Mouse (Mus musculus) hindbrain, embryonic 12.5 days (tissue): ENCODE data around the gene Cdpf1. TPM values are rescaled to one million over a fixed set of nuclear protein-coding genes. Genes with fewer than 3 reads are reported as not detected.

Experiments
- ATAC-seq: fragments of 200-750 bp; cut with Nextera tagmentation; 2 replicates; pipeline ENCODE4 v1.8.0; 2017; ENCODE audit warnings: moderate TSS enrichment; ENCODE audit not compliant: low FRiP score
- H3K27ac ChIP-seq: fragments of 300-500 bp; sonication (generic); 2 replicates; pipeline ENCODE4 v1.5.1; 2016; ENCODE audit warnings: mild to moderate bottlenecking
- H3K27me3 ChIP-seq: fragments of 300-500 bp; sonication (generic); 2 replicates; pipeline ENCODE4 v1.6.1; 2016; ENCODE audit warnings: mild to moderate bottlenecking
- H3K36me3 ChIP-seq: fragments of 300-500 bp; sonication (generic); 2 replicates; pipeline ENCODE4 v1.6.1; 2016; ENCODE audit warnings: mild to moderate bottlenecking
- H3K4me1 ChIP-seq: fragments of 300-500 bp; sonication (generic); 2 replicates; pipeline ENCODE4 v1.6.1; 2016
- H3K4me2 ChIP-seq: fragments of 300-500 bp; sonication (generic); replicated peaks from 2 replicates; pipeline ENCODE4 v1.6.1; 2016; ENCODE audit warnings: mild to moderate bottlenecking
- H3K4me3 ChIP-seq: fragments of 300-500 bp; sonication (generic); 2 replicates; pipeline ENCODE4 v1.5.1; 2016; ENCODE audit warnings: mild to moderate bottlenecking
- H3K9ac ChIP-seq: fragments of 300-500 bp; sonication (generic); 2 replicates; pipeline ENCODE4 v1.6.1; 2016; ENCODE audit warnings: mild to moderate bottlenecking, moderate library complexity
- H3K9me3 ChIP-seq: fragments of 300-500 bp; sonication (generic); replicated peaks from 2 replicates; pipeline ENCODE4 v1.6.1; 2016; ENCODE audit warnings: mild to moderate bottlenecking
- WGBS: fragments of 180-500 bp; shearing (Covaris S2); methylation state at CpG from one replicate; pipeline ENCODE4 v1.1.7; 2016; 5-methylcytosine and 5-hydroxymethylcytosine counted together
- polyA plus RNA-seq: library from polyadenylated mRNA; unstranded; fragments of >200 nt; fragmentation: Nextera tagmentation; extraction: Ambion mirVana; gene quantifications from 2 replicates; pipeline ENCODE4 v1.2.1, GENCODE M21; 2016

Gene Cdpf1
- polyA plus RNA-seq = 16.8 and 17.8 TPM in 2 replicates

- Histone ChIP-seq H3K4me3 (peak within 1 kb of the TSS; percentile 70), H3K27ac (peak within 1 kb of the TSS; percentile 87), H3K36me3 (no peaks in the 10 kb centered on the region), H3K27me3 (no peaks in the 10 kb centered on the region), H3K4me2 (peak within 1 kb of the TSS; percentile 86), H3K4me1 (peaks cover 11% of the 10 kb centered on the region), H3K9me3 (no peaks in the 10 kb centered on the region), H3K9ac (peak within 1 kb of the TSS; percentile 75)
- 4% methylated on average over 36 of the region's 36 CpGs for WGBS
- ATAC-seq = peak; percentile 97
Measured at GRCm38 (mm10) chr15:85811535-85812277, at the start of gene Cdpf1. Gene Cdpf1, minus strand, starts transcription at chr15:85811697.

- peak; percentile 98 for ATAC-seq
- under 1% methylated on average over 42 of the region's 42 CpGs for WGBS
- Histone ChIP-seq H3K9me3 (no peaks in the 10 kb centered on the region), H3K4me2 (peak within 1 kb of the TSS; percentile 87), H3K27me3 (no peaks in the 10 kb centered on the region), H3K4me3 (peak within 1 kb of the TSS; percentile 75), H3K9ac (peak within 1 kb of the TSS; percentile 79), H3K4me1 (peaks cover 27% of the 10 kb centered on the region), H3K27ac (peak within 1 kb of the TSS; percentile 75), H3K36me3 (peaks cover 25% of the 10 kb centered on the region)
Measured at GRCm38 (mm10) chr15:85859490-85860031, 48.1 kb upstream of the Cdpf1 start, which contains the start of gene Gtse1. Gene Gtse1, plus strand, starts transcription at chr15:85859745.

DNA sequence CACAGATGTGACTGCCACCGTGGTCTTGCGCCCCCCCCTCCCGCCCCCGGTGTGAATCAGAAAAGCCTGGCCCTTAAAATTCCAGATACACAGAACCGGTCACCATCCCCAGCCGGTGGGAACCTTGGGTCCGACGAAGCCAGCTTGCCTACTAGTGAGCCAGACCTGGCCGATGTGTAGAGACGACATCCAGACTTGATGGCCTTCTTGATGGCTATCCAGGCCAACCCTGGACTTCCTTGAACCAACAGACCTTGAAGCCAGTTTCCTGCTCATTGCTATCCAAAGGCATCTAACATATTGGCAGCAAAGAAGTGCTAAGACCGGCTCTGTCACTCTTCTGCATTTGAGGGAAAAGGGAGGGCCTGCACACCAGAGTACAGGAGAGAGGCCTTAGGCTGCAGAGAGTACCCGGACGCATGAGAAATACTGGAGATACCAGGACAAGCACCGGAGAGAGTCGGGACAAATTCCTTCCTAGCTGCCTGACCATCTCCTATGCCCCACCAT lies 47.5 kb upstream of the Cdpf1 start:
- H3K9ac ChIP-seq = peak overlapping the region; percentile 79
- peak overlapping the region; percentile 75 for H3K27ac ChIP-seq
- H3K4me1 ChIP-seq = peaks cover 27% of the 10 kb centered on the region
- no peaks in the 10 kb centered on the region for H3K9me3 ChIP-seq
- no peaks in the 10 kb centered on the region for H3K27me3 ChIP-seq
- peak; percentile 72 for ATAC-seq
- 10% methylated on average over 15 of the region's 15 CpGs for WGBS
- H3K4me2 ChIP-seq = peak overlapping the region; percentile 87
- peak overlapping the region; percentile 75 for H3K4me3 ChIP-seq
- H3K36me3 ChIP-seq = peaks cover 20% of the 10 kb centered on the region

DNA sequence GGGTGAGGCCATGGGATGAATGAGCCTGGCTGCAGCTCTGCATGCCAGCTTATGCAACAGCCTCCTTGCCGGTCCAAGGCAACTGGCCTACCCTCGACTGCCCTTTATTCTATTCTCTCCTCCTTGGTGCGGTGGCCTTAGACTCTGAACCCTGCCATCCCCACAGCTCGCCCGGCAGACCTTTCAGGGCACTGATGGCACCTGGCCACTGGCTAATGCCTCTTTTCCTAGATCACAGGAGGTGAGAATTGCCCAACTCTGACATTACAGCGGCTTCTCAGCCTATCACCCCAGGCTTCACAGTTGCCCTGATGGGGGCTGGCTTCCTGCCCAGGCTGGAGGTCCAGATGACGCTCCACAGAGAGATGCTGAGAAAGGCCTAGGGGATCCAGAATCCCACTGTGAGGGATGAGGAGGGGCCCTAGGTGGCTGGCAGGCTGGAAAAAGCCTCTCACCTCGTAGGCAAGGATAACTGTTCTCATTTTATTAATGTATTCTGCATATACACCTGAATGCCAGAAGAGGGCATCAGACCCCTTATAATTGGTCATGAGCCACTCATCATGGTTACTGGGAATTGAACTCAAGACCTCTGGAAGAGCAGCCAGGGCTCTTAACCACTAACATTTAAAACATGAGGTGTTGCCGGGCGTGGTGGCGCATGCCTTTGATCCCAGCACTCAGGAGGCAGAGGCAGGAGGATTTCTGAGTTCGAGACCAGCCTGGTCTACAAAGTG lies 40.3 kb upstream of the Cdpf1 start:
- no peaks in the 10 kb centered on the region for H3K27me3 ChIP-seq
- no peak overlapping the region for H3K4me2 ChIP-seq
- no peak for ATAC-seq
- H3K4me1 ChIP-seq = no peaks in the 10 kb centered on the region
- H3K4me3 ChIP-seq = no peak overlapping the region
- WGBS = 88% methylated on average over 12 of the region's 12 CpGs
- H3K9ac ChIP-seq = no peak overlapping the region
- no peaks in the 10 kb centered on the region for H3K9me3 ChIP-seq
- H3K27ac ChIP-seq = no peak overlapping the region
- H3K36me3 ChIP-seq = no peaks in the 10 kb centered on the region

- Histone ChIP-seq H3K4me2 (no peak overlapping the region), H3K4me3 (no peak overlapping the region), H3K4me1 (no peaks in the 10 kb centered on the region), H3K27ac (no peak overlapping the region), H3K9me3 (no peaks in the 10 kb centered on the region), H3K36me3 (no peaks in the 10 kb centered on the region), H3K9ac (no peak overlapping the region), H3K27me3 (no peaks in the 10 kb centered on the region)
- ATAC-seq = no peak
Measured at GRCm38 (mm10) chr15:85845071-85845470, 33.6 kb upstream of the Cdpf1 start.

GRCm38 (mm10) chr15:85841796-85842360 lies 30.4 kb upstream of the Cdpf1 start:
- no peaks in the 10 kb centered on the region for H3K27me3 ChIP-seq
- no peak overlapping the region for H3K4me2 ChIP-seq
- H3K4me3 ChIP-seq = no peak overlapping the region
- WGBS = 89% methylated on average over 5 of the region's 5 CpGs
- ATAC-seq = no peak
- H3K27ac ChIP-seq = no peak overlapping the region
- no peaks in the 10 kb centered on the region for H3K36me3 ChIP-seq
- no peaks in the 10 kb centered on the region for H3K9me3 ChIP-seq
- no peak overlapping the region for H3K9ac ChIP-seq
- H3K4me1 ChIP-seq = no peaks in the 10 kb centered on the region

DNA sequence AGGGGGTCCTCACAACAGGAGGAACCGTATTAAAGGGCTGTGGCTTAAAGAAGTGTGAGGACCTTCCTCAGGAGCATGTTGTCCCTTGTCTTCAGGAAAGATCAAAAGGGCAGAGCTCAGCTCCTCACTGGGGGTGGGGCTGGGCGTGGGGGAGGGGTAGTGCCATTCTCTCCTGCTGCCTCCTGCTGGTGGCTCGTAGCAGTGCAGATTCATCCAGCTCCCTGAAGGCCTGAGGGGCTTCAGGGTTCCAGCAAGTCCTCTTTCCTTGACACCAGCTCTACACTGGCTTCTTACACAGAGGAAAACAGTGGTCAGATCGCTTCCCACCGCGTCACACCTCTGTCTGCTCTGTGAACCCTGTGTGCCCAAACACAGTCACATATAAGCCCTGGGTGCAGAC lies 29.5 kb upstream of the Cdpf1 start:
- no peak overlapping the region for H3K9ac ChIP-seq
- H3K9me3 ChIP-seq = no peaks in the 10 kb centered on the region
- ATAC-seq = no peak
- no peaks in the 10 kb centered on the region for H3K27me3 ChIP-seq
- no peak overlapping the region for H3K27ac ChIP-seq
- no peak overlapping the region for H3K4me2 ChIP-seq
- no peaks in the 10 kb centered on the region for H3K4me1 ChIP-seq
- 40% methylated on average over 6 of the region's 6 CpGs for WGBS
- no peak overlapping the region for H3K4me3 ChIP-seq
- H3K36me3 ChIP-seq = no peaks in the 10 kb centered on the region

- WGBS = 93% methylated on average over 5 of the region's 5 CpGs
- no peak overlapping the region for H3K9ac ChIP-seq
- H3K4me1 ChIP-seq = peaks cover 8% of the 10 kb centered on the region
- no peaks in the 10 kb centered on the region for H3K27me3 ChIP-seq
- no peak overlapping the region for H3K27ac ChIP-seq
- no peak overlapping the region for H3K4me3 ChIP-seq
- no peaks in the 10 kb centered on the region for H3K9me3 ChIP-seq
- ATAC-seq = no peak
- no peaks in the 10 kb centered on the region for H3K36me3 ChIP-seq
- H3K4me2 ChIP-seq = no peak overlapping the region
Measured at GRCm38 (mm10) chr15:85836887-85837286, 25.4 kb upstream of the Cdpf1 start.

- H3K9ac ChIP-seq = no peak overlapping the region
- no peak for ATAC-seq
- H3K27me3 ChIP-seq = no peaks in the 10 kb centered on the region
- WGBS = 62% methylated on average over 3 of the region's 3 CpGs
- H3K36me3 ChIP-seq = no peaks in the 10 kb centered on the region
- no peak overlapping the region for H3K4me2 ChIP-seq
- no peak overlapping the region for H3K27ac ChIP-seq
- H3K9me3 ChIP-seq = no peaks in the 10 kb centered on the region
- H3K4me3 ChIP-seq = no peak overlapping the region
- H3K4me1 ChIP-seq = peaks cover 14% of the 10 kb centered on the region
Measured at GRCm38 (mm10) chr15:85835335-85835734, 23.8 kb upstream of the Cdpf1 start.

GRCm38 (mm10) chr15:85832599-85832998 lies 21.1 kb upstream of the Cdpf1 start:
- H3K4me2 ChIP-seq = peak overlapping the region; percentile 77
- 49% methylated on average over 8 of the region's 8 CpGs for whole genome bisulfite sequencing
- no peaks in the 10 kb centered on the region for H3K27me3 ChIP-seq
- no peaks in the 10 kb centered on the region for H3K9me3 ChIP-seq
- peaks cover 14% of the 10 kb centered on the region for H3K4me1 ChIP-seq
- H3K27ac ChIP-seq = no peak overlapping the region
- H3K4me3 ChIP-seq = peak overlapping the region; percentile 53
- ATAC-seq = no peak
- peak overlapping the region; percentile 62 for H3K9ac ChIP-seq
- no peaks in the 10 kb centered on the region for H3K36me3 ChIP-seq

GRCm38 (mm10) chr15:85831954-85832590 lies 20.6 kb upstream of the Cdpf1 start, which contains the start of gene Ttc38:
Gene Ttc38, plus strand, starts transcription at chr15:85832306.
- H3K36me3 ChIP-seq = no peaks in the 10 kb centered on the region
- peak within 1 kb of the TSS; percentile 62 for H3K9ac ChIP-seq
- H3K4me2 ChIP-seq = peak within 1 kb of the TSS; percentile 77
- peak; percentile 92 for ATAC-seq
- H3K9me3 ChIP-seq = no peaks in the 10 kb centered on the region
- 1% methylated on average over 27 of the region's 27 CpGs for WGBS
- peaks cover 14% of the 10 kb centered on the region for H3K4me1 ChIP-seq
- no peak within 1 kb of the TSS for H3K27ac ChIP-seq
- peak within 1 kb of the TSS; percentile 53 for H3K4me3 ChIP-seq
- no peaks in the 10 kb centered on the region for H3K27me3 ChIP-seq
